Mouse (Mus musculus): ENCODE data around the gene Tex35.

DNA sequence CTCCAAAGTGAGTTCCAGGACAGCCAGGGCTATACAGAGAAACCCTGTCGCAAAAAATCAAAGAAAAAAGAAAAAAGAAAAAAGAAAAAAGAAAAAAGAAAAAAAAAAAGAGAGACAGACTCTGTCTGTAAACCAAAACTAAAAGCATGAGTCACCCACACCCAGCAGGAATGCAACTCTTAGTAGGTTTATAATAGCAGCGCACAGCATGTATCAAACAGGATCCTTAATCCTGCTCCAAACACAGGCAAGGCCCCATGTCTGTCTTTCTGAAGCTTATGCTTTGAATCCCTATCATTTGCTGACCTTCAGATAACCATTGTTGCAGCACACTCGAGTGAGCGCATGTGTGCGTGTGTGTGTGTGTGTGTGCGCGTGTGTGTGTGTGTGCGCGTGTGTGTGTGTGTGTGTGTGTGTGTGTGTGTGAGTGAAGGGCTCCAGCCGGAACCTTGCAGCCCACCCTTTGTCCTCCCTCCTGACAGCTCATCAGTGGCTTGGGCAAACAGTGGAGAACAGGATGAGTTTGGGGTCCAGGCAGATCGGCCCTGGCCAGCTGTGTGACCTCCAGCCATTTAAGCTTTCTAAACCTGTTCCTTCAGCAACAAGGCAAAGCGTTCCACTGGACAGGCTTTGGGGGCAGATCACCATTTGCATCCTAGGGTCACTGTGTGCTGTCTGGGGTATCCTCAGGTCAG is 47.9 kb downstream of the Tex35 start:
- TF ChIP-seq EP300 (IDR thresholded peaks at IDR 0.05; ENCODE audit: insufficient read depth, low read depth, low read length) (no peak), POLR2A (IDR thresholded peaks at IDR 0.05; ENCODE audit: insufficient read depth, low read length) (no peak)
